Mouse (Mus musculus): ENCODE measurements around the gene B230307C23Rik.
"Not testable (repeated sequence)": the region's sequence is repeated elsewhere in the genome, so short reads cannot be mapped to it uniquely, and the experiment has no call there.

Gene B230307C23Rik

GRCm38 (mm10) chr16:97996616-97997382 is at the start of gene B230307C23Rik:
Gene B230307C23Rik, plus strand, starts transcription at chr16:97997315.
- DNase-seq (ENCODE audit: low spot score in 2 of 2), result peak; percentile 92 to 95

DNA sequence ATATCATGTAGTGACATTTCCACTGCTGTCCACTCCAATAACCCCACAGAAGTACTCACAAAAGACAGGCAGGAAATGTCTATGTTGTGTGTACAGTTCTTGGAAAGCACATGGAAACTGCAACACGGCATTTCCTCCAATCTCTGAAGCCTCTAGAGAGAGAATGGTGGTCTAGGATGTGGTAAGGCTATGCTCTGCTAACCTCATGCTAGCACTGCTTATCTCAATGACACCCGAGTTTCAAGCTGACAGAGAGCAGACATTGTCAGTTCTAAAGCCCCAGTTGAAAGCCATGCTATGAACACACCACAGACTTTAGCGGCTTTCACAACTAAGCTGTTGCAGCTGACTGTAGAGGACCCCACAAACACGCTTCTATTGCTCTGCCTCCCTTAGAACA is 48.3 kb upstream of the B230307C23Rik start:
- peak in 1 of 2 experiments; percentile 12 for DNase-seq (ENCODE audit: low spot score in 2 of 2)

DNA sequence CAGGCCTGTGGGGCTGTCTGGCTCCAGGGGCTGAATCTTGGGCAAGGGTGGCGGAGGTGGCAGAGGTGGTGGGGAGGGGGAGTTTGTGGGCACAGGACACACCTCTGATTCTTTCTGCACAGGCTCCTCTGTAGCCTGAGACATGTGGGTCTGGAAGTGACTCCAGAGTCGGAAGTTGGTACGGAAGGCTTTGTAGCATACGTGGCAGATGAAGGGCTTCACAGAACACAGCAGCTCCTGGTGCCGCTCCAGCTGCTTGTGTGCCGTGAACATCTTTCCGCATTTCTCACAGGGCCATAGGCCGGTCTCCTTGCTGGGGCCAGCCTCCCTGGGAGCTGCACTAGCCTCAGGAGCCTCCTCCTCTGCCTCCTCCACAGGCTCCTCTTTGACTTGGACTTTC is 47.1 kb upstream of the B230307C23Rik start:
- peak in 1 of 2 experiments; percentile 18 for DNase-seq (ENCODE audit: low spot score in 2 of 2)

DNA sequence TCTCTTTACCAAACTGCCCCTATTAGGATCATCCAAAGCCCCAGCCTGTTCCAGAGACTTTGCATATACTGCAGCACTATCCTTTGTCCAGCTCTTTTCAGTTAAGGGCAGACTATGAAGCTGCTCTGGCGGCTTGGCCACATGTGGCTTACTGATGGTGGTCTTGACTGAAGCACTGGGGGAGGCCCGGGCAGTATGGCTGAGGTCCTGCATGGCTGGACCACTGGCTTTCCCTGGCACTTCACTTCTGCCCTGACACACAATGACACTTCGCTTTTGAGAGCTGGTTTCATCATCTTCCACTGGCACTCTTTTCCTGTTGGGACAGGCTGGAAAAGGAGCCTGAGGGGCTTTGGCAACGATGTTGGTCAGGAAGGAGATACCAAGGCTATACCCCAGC is 44.7 kb upstream of the B230307C23Rik start:
- DNase-seq (ENCODE audit: low spot score in 2 of 2), result peak in 1 of 2 experiments; percentile 20

- peak in 1 of 2 experiments; percentile 15 for DNase-seq (ENCODE audit: low spot score in 2 of 2)
These were observed 44.3 kb upstream of the B230307C23Rik start for GRCm38 (mm10) chr16:97952801-97953200.

GRCm38 (mm10) chr16:97953300-97953699 is 43.8 kb upstream of the B230307C23Rik start:
- DNase-seq (ENCODE audit: low spot score in 2 of 2), result peak in 1 of 2 experiments; percentile 14

DNA sequence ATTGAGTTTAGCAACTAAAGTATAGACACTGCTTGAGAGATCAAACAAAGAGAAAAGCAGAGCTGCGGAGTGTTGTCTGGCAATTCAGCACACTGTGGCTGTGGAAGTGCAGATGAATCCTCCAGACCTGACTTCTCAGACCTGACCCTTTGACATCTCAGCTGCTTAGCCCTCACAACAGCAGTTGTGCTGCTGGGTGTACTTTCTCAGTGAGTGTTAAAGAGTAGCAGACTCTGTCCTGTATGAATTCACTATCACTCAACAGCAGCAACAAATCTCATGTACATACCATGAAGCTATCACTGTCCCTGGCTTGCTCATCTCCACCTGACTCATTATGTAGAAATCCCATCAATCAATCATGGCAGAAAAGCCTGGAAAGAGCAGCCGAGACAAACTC is 41.1 kb upstream of the B230307C23Rik start:
- peak in 1 of 2 experiments; percentile 19 for DNase-seq (ENCODE audit: low spot score in 2 of 2)

DNA sequence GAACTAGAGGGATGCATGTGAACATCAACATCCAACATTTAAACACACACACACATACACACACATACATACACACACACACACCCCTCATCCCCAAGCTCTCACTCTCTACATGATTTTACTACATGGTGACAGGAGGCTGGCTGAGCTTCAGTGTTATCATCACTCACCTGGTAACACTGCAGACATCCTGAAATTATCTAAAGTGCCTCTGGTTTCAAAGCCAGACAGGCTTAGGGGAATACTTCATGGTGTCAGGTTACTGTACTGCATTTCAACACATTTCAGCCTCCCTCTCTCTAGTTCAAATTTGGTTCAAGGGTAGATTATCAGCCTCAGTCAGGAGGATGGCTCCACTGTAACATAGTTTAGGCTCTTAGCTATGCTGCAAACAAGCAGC is 39.5 kb upstream of the B230307C23Rik start:
- peak in 1 of 2 experiments; percentile 8 for DNase-seq (ENCODE audit: low spot score in 2 of 2)

- peak in 1 of 2 experiments; percentile 3 for DNase-seq (ENCODE audit: low spot score in 2 of 2)
These were observed 38.6 kb upstream of the B230307C23Rik start for GRCm38 (mm10) chr16:97958401-97958973.

DNA sequence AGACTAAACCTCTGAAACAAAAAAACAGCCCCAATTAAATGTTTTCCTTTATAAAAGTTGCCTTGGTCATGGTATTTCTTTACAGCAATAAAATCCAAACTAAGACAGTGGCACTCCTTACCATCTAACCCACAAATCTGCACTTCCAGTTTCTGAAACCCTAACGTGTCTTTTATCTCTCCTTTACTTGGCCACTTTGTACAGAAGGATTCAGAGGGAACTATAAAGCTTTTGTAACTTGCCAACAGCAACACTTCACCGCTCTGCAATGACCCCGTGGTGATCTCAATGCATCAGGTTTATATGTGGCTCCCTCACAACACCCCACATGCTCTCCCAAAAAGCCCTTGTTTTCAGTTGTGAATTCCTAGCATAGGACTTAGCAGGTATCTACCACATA is 36.8 kb upstream of the B230307C23Rik start:
- no peak for DNase-seq (ENCODE audit: low spot score in 2 of 2)

GRCm38 (mm10) chr16:97961381-97962150 is 35.5 kb upstream of the B230307C23Rik start:
- DNase-seq (ENCODE audit: low spot score in 2 of 2), result no peak

GRCm38 (mm10) chr16:97962151-97962948 is 34.8 kb upstream of the B230307C23Rik start, which contains the start of the genes C2cd2 and Zbtb21:
Gene C2cd2, minus strand, starts transcription at chr16:97962598.
Gene Zbtb21, minus strand, starts transcription at chr16:97962622.
- peak; percentile 98 for DNase-seq (ENCODE audit: low spot score in 2 of 2)

GRCm38 (mm10) chr16:97963956-97964540 is 33.1 kb upstream of the B230307C23Rik start:
- DNase-seq (ENCODE audit: low spot score in 2 of 2), result peak in 1 of 2 experiments; percentile 17

- no peak for DNase-seq (ENCODE audit: low spot score in 2 of 2)
These were observed 19.8 kb upstream of the B230307C23Rik start for GRCm38 (mm10) chr16:97977277-97977676.

- no peak for DNase-seq (ENCODE audit: low spot score in 2 of 2)
These were observed 19.4 kb upstream of the B230307C23Rik start for GRCm38 (mm10) chr16:97977722-97978121.

DNA sequence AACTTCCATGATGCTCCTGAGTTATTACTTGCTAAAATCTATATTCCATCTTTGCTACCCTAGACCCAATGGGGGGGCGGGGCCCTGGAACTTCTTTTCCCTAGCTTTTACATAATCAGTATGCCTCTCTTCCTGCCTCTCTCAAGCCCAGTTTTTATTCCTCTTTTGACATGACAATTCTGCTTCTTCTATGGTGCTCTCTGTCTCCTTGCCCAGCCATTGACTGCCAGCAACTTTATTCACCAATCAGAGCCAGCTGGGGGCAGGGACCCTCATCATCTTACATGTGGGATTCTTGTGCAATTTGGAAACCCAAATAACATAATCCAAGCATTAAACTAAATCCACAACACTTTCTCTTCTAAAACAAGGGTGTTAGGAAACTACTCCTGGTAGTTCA is 15.8 kb upstream of the B230307C23Rik start:
- DNase-seq (ENCODE audit: low spot score in 2 of 2), result no peak

GRCm38 (mm10) chr16:97984589-97984988 is 12.5 kb upstream of the B230307C23Rik start:
- DNase-seq (ENCODE audit: low spot score in 2 of 2), result no peak

GRCm38 (mm10) chr16:97991517-97991916 is 5.6 kb upstream of the B230307C23Rik start:
- no peak for DNase-seq (ENCODE audit: low spot score in 2 of 2)

DNA sequence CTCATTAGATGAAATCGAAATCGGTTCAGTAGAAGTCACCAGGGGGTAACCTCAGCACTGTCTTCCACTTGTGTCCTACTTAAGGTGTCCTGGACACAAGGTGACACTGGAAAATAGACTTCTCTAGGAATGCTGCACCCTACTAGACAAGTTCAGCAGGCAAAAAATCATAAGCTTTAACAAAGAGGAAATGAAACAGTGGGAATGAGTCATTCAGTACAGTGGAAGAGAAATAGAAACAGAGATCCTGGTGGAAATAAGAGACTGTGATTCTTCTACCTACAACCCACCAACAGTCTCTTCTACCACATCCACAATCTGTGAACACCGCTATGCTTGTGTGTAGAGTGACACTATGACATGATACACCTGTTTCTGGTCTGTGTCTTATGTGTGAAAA is 4.6 kb upstream of the B230307C23Rik start:
- not testable (repeated sequence) for DNase-seq (ENCODE audit: low spot score in 2 of 2)

DNA sequence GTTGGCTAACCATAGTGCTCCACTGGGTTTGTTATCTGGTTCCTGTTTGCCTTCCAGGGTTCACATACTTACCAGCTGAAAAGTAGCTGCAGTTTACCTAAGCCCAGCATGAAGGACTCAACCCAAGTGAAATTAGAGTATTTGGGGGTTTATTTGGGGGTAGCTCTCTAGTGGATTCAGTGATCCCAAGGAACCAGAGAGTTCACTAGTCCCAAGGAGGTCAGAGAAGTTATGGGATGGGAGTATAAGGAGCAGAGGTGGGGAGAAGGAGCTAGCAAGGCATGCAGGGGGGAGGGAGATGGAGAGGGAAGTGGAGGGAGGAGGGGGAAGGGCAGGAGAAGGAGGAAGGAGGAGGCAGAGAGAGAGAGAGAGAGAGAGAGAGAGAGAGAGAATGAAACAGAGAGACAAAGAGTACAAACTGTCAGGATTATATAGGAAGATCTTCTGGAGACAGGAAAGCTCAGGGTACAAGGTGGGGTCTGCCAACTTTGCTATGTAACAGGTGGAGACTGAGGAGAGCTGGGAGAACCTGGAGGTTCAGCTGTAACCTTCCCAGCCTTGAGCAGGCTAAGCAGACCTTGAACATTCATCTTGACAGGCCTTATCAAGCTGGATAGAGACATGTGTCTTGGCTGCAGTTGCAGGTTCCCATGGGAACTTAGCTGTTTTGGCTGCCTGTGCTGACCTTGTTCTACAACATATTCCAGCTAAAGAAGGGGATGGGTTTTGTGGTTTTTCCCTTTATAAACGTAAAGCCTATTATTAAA is 1.1 kb upstream of the B230307C23Rik start:
- peak in 1 of 2 experiments; percentile 31 for DNase-seq (ENCODE audit: low spot score in 2 of 2)
